Mouse (Mus musculus): ENCODE results near the gene Necab3. TPM values are rescaled to one million over a fixed set of nuclear protein-coding genes. Genes with fewer than 3 reads are reported as not detected.

Gene Necab3
- polyA plus RNA-seq (2017; shearing (Covaris generic)) = not detected

GRCm38 (mm10) chr2:154558264-154559039 lies at the start of gene Necab3:
Gene Necab3 (minus strand): TSS chr2:154558890.

GRCm38 (mm10) chr2:154603638-154604153 lies 45.0 kb upstream of the Necab3 start, which contains the start of gene Pxmp4:
Gene Pxmp4 (minus strand): TSS chr2:154603708.

GRCm38 (mm10) chr2:154569836-154570286 lies 11.2 kb upstream of the Necab3 start, which contains the start of gene E2f1:
Gene E2f1 (minus strand): TSS chr2:154569892.

GRCm38 (mm10) chr2:154551476-154551875 lies 7.2 kb downstream of the Necab3 start, which contains the start of gene Actl10:
Gene Actl10 (plus strand): TSS chr2:154551776.

GRCm38 (mm10) chr2:154546711-154547110 lies 12.0 kb downstream of the Necab3 start, which contains the start of gene 1700003F12Rik:
Gene 1700003F12Rik (plus strand): TSS chr2:154547085.

Other genes with a start within 250 kb of the Necab3 start
- 17.9 TPM for gene Cdk5rap1, start 185.9 kb downstream of the Necab3 start, polyA plus RNA-seq (2017; shearing (Covaris generic))
- not detected for gene Snta1, start 150.8 kb downstream of the Necab3 start, polyA plus RNA-seq (2017; shearing (Covaris generic))
- gene Cbfa2t2, start 122.4 kb downstream of the Necab3 start, polyA plus RNA-seq (2017; shearing (Covaris generic)) = 22.7 TPM
- gene 1700003F12Rik, start 11.8 kb downstream of the Necab3 start, polyA plus RNA-seq (2017; shearing (Covaris generic)) = not detected
- gene Actl10, start 7.1 kb downstream of the Necab3 start, polyA plus RNA-seq (2017; shearing (Covaris generic)) = not detected
- gene E2f1, start 11.0 kb upstream of the Necab3 start, polyA plus RNA-seq (2017; shearing (Covaris generic)) = 1.3 TPM
- gene Pxmp4, start 44.8 kb upstream of the Necab3 start, polyA plus RNA-seq (2017; shearing (Covaris generic)) = 8.7 TPM
- gene Zfp341, start 54.4 kb upstream of the Necab3 start, polyA plus RNA-seq (2017; shearing (Covaris generic)) = 0.60 TPM
- gene 4930519P11Rik, start 54.5 kb upstream of the Necab3 start, polyA plus RNA-seq (2017; shearing (Covaris generic)) = not detected
- gene Chmp4b, start 92.8 kb upstream of the Necab3 start, polyA plus RNA-seq (2017; shearing (Covaris generic)) = 17.2 TPM
- not detected for gene Gm14214, start 211.1 kb upstream of the Necab3 start, polyA plus RNA-seq (2017; shearing (Covaris generic))
- 79.6 TPM for gene Raly, start 232.2 kb upstream of the Necab3 start, polyA plus RNA-seq (2017; shearing (Covaris generic))
- 0.79 TPM for gene a, start 232.5 kb upstream of the Necab3 start, polyA plus RNA-seq (2017; shearing (Covaris generic))

Measured in effector memory CD4-positive, alpha-beta T cell, adult 7 months (primary cell).